Mouse (Mus musculus): Measurements from ENCODE around the gene 5730596B20Rik. TPM values are rescaled to one million over a fixed set of nuclear protein-coding genes. Genes with fewer than 3 reads are reported as not detected.

Gene 5730596B20Rik
- polyA plus RNA-seq, 1 experiment from 2014 or later, result not detected

GRCm38 (mm10) chr6:52166431-52167077, 10.7 kb upstream of the 5730596B20Rik start:
- 5% methylated on average over 4 of the region's 4 CpGs for WGBS
- no peak overlapping the region for H3K4me3 ChIP-seq (ENCODE audit: low read depth, low read length)

GRCm38 (mm10) chr6:52167176-52167575, 10.1 kb upstream of the 5730596B20Rik start:
- Histone ChIP-seq H3K36me3 (ENCODE audit: control insufficient read depth, insufficient read depth, low read length) (no peaks in the 10 kb centered on the region), H3K9ac (ENCODE audit: low read depth, low read length) (no peak overlapping the region), H3K4me1 (ENCODE audit: control insufficient read depth, insufficient read depth, low read length) (no peaks in the 10 kb centered on the region), H3K4me3 (ENCODE audit: low read depth, low read length) (no peak overlapping the region), H3K9me3 (replicated peaks; ENCODE audit: control insufficient read depth, low read length, poor library complexity, severe bottlenecking) (no peaks in the 10 kb centered on the region), H3K27ac (ENCODE audit: low read length) (no peak overlapping the region), H3K4me2 (ENCODE audit: low read length) (no peak overlapping the region), H3K27me3 (ENCODE audit: control insufficient read depth, insufficient read depth, low read depth, low read length) (peaks cover 71% of the 10 kb centered on the region)
- 5% methylated on average over 1 of the region's 1 CpGs for WGBS
- ATAC-seq, result no peak

More at GRCm38 (mm10) chr6:52166431-52167077, 10.7 kb upstream of the 5730596B20Rik start:
- no peak for ATAC-seq
- Histone ChIP-seq H3K9ac (ENCODE audit: low read depth, low read length) (no peak overlapping the region), H3K9me3 (replicated peaks; ENCODE audit: control insufficient read depth, low read length, poor library complexity, severe bottlenecking) (no peaks in the 10 kb centered on the region), H3K36me3 (ENCODE audit: control insufficient read depth, insufficient read depth, low read length) (no peaks in the 10 kb centered on the region), H3K4me2 (ENCODE audit: low read length) (no peak overlapping the region), H3K27ac (ENCODE audit: low read length) (no peak overlapping the region), H3K4me1 (ENCODE audit: control insufficient read depth, insufficient read depth, low read length) (no peaks in the 10 kb centered on the region), H3K27me3 (ENCODE audit: control insufficient read depth, insufficient read depth, low read depth, low read length) (peaks cover 71% of the 10 kb centered on the region)

- under 1% methylated on average over 14 of the region's 14 CpGs for WGBS
- H3K4me1 ChIP-seq (ENCODE audit: control insufficient read depth, insufficient read depth, low read length), result peaks cover 3% of the 10 kb centered on the region; the same call in 1 of the 2 replicates
- no peak for ATAC-seq
- no peaks in the 10 kb centered on the region for H3K36me3 ChIP-seq (ENCODE audit: control insufficient read depth, insufficient read depth, low read length)
- H3K27me3 ChIP-seq (ENCODE audit: control insufficient read depth, insufficient read depth, low read depth, low read length), result peaks cover 74% of the 10 kb centered on the region
- no peak overlapping the region for H3K4me3 ChIP-seq (ENCODE audit: low read depth, low read length)
- no peaks in the 10 kb centered on the region for H3K9me3 ChIP-seq (replicated peaks; ENCODE audit: control insufficient read depth, low read length, poor library complexity, severe bottlenecking)
- no peak overlapping the region for H3K9ac ChIP-seq (ENCODE audit: low read depth, low read length)
- no peak overlapping the region for H3K4me2 ChIP-seq (ENCODE audit: low read length)
- no peak overlapping the region for H3K27ac ChIP-seq (ENCODE audit: low read length)
Observed at GRCm38 (mm10) chr6:52167736-52168161, 9.5 kb upstream of the 5730596B20Rik start.

- no peak overlapping the region for H3K27ac ChIP-seq (ENCODE audit: low read length)
- H3K4me3 ChIP-seq (ENCODE audit: low read depth, low read length), result no peak overlapping the region
- under 1% methylated on average over 42 of the region's 42 CpGs for WGBS
- peaks cover 3% of the 10 kb centered on the region; the same call in 1 of the 2 replicates for H3K4me1 ChIP-seq (ENCODE audit: control insufficient read depth, insufficient read depth, low read length)
- peaks cover 74% of the 10 kb centered on the region for H3K27me3 ChIP-seq (ENCODE audit: control insufficient read depth, insufficient read depth, low read depth, low read length)
- no peaks in the 10 kb centered on the region for H3K9me3 ChIP-seq (replicated peaks; ENCODE audit: control insufficient read depth, low read length, poor library complexity, severe bottlenecking)
- H3K9ac ChIP-seq (ENCODE audit: low read depth, low read length), result no peak overlapping the region
- no peak for ATAC-seq
- no peak overlapping the region for H3K4me2 ChIP-seq (ENCODE audit: low read length)
- no peaks in the 10 kb centered on the region for H3K36me3 ChIP-seq (ENCODE audit: control insufficient read depth, insufficient read depth, low read length)
Observed at GRCm38 (mm10) chr6:52168191-52169055, 8.9 kb upstream of the 5730596B20Rik start.

- Histone ChIP-seq H3K4me1 (ENCODE audit: control insufficient read depth, insufficient read depth, low read length) (peaks cover 3% of the 10 kb centered on the region; the same call in 1 of the 2 replicates), H3K27me3 (ENCODE audit: control insufficient read depth, insufficient read depth, low read depth, low read length) (peaks cover 71% of the 10 kb centered on the region), H3K4me2 (ENCODE audit: low read length) (no peak overlapping the region), H3K4me3 (ENCODE audit: low read depth, low read length) (no peak overlapping the region), H3K27ac (ENCODE audit: low read length) (no peak overlapping the region), H3K9ac (ENCODE audit: low read depth, low read length) (no peak overlapping the region), H3K36me3 (ENCODE audit: control insufficient read depth, insufficient read depth, low read length) (no peaks in the 10 kb centered on the region), H3K9me3 (replicated peaks; ENCODE audit: control insufficient read depth, low read length, poor library complexity, severe bottlenecking) (no peaks in the 10 kb centered on the region)
- 5% methylated on average over 16 of the region's 16 CpGs for WGBS
- ATAC-seq, result no peak
Observed at GRCm38 (mm10) chr6:52169499-52170165, 7.7 kb upstream of the 5730596B20Rik start.

GRCm38 (mm10) chr6:52170166-52170897, 7.0 kb upstream of the 5730596B20Rik start:
- Histone ChIP-seq H3K4me3 (ENCODE audit: low read depth, low read length) (no peak overlapping the region), H3K9me3 (replicated peaks; ENCODE audit: control insufficient read depth, low read length, poor library complexity, severe bottlenecking) (no peaks in the 10 kb centered on the region), H3K27ac (ENCODE audit: low read length) (no peak overlapping the region), H3K36me3 (ENCODE audit: control insufficient read depth, insufficient read depth, low read length) (no peaks in the 10 kb centered on the region), H3K9ac (ENCODE audit: low read depth, low read length) (no peak overlapping the region), H3K4me1 (ENCODE audit: control insufficient read depth, insufficient read depth, low read length) (peaks cover 3% of the 10 kb centered on the region; the same call in 1 of the 2 replicates), H3K4me2 (ENCODE audit: low read length) (no peak overlapping the region), H3K27me3 (ENCODE audit: control insufficient read depth, insufficient read depth, low read depth, low read length) (peaks cover 74% of the 10 kb centered on the region)
- no peak for ATAC-seq
- WGBS, result under 1% methylated on average over 40 of the region's 40 CpGs

- Histone ChIP-seq H3K36me3 (ENCODE audit: control insufficient read depth, insufficient read depth, low read length) (no peaks in the 10 kb centered on the region), H3K9me3 (replicated peaks; ENCODE audit: control insufficient read depth, low read length, poor library complexity, severe bottlenecking) (no peaks in the 10 kb centered on the region), H3K27ac (ENCODE audit: low read length) (no peak overlapping the region), H3K4me1 (ENCODE audit: control insufficient read depth, insufficient read depth, low read length) (peaks cover 5% of the 10 kb centered on the region), H3K9ac (ENCODE audit: low read depth, low read length) (no peak overlapping the region), H3K4me3 (ENCODE audit: low read depth, low read length) (no peak overlapping the region), H3K4me2 (ENCODE audit: low read length) (no peak overlapping the region), H3K27me3 (ENCODE audit: control insufficient read depth, insufficient read depth, low read depth, low read length) (peaks cover 71% of the 10 kb centered on the region)
- 6% methylated on average over 5 of the region's 5 CpGs for WGBS
- ATAC-seq, result no peak
Observed at GRCm38 (mm10) chr6:52170898-52171223, 6.4 kb upstream of the 5730596B20Rik start.

- Histone ChIP-seq H3K9me3 (replicated peaks; ENCODE audit: control insufficient read depth, low read length, poor library complexity, severe bottlenecking) (no peaks in the 10 kb centered on the region), H3K4me3 (ENCODE audit: low read depth, low read length) (no peak overlapping the region), H3K4me2 (ENCODE audit: low read length) (no peak overlapping the region), H3K9ac (ENCODE audit: low read depth, low read length) (no peak overlapping the region), H3K4me1 (ENCODE audit: control insufficient read depth, insufficient read depth, low read length) (peaks cover 5% of the 10 kb centered on the region), H3K36me3 (ENCODE audit: control insufficient read depth, insufficient read depth, low read length) (no peaks in the 10 kb centered on the region), H3K27ac (ENCODE audit: low read length) (no peak overlapping the region), H3K27me3 (ENCODE audit: control insufficient read depth, insufficient read depth, low read depth, low read length) (peaks cover 74% of the 10 kb centered on the region)
- ATAC-seq, result no peak
- WGBS, result 7% methylated on average over 4 of the region's 4 CpGs
Observed at GRCm38 (mm10) chr6:52171331-52171730, 6.0 kb upstream of the 5730596B20Rik start.
